Mouse (Mus musculus) adrenal gland, postnatal 36 days (tissue): ENCODE measurements around the gene Ccr2. TPM values are rescaled to one million over a fixed set of nuclear protein-coding genes. Genes with fewer than 3 reads are reported as not detected.
"Not testable (repeated sequence)": the region's sequence is repeated elsewhere in the genome, so short reads cannot be mapped to it uniquely, and the experiment has no call there.

Experiments
- DNase-seq, 2 experiments: peaks; one replicate each; pipeline ENCODE4 v3.0.0; 2021; ENCODE audit warnings: mixed read lengths in 1 of 2
- long read RNA-seq, 2 experiments: library from polyadenylated mRNA; stranded (forward); transcript quantifications; one replicate each; pipeline ENCODE4 v2.0.0; 2021; ENCODE audit warnings: borderline sequencing depth in 2 of 2
- total RNA-seq, 2 experiments: library from RNA; stranded (reverse); gene quantifications; 2 replicates each; pipeline ENCODE4 v1.2.3; 2021

Gene Ccr2
- 1 to 10 TPM; 1.7 to 2.1 TPM for total RNA-seq
- long read RNA-seq, experiment 1 = 0 reads
- long read RNA-seq, experiment 2, full-length matches to known transcripts = 1 of 1 reads
- long read RNA-seq, experiment 2, partial matches to known transcripts = 0 of 1 reads
- long read RNA-seq, experiment 2, other reads (novel, unspliced or antisense) = 0 of 1 reads

DNA sequence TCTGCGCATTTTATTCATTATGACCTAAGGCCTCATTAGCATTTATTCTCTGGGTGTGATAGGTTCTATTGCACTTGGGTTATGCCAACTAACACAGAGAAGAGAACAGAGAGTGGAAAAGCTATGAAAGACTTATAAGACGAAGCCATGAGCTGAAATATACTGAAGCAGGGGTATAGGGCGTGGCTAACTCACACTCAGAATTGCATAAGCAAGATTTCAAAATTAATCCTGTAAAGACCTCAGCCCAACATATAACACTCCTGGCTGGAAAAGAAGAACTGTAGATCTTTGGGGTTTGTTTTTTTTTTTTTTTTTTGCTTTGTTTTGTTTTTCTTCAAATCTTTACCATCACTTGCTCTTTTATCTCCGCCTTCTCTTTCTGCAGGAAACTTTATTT, at the start of gene Ccr2:
TSS of gene Ccr2 (plus strand) at position 228 of the 400 bp plus-strand sequence.
- DNase-seq = no peak

DNA sequence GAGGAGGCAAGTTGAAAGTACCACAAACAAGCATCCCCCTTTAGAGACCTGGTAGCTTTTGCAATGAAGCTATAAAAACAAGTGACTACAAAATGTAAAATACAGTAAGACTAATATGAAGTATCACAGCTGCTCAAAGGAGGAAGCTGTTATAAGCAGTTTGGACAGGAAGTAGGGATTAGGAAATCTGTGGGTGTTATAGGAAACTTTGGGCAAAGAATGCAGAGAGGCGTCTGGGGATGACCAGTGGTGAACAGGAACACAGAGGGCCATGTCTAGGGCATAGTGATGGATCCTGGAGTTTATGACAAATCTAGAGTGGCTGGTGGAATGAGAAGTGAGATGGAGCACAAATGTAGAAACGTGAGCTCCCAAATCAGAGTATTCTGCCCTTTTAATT, 48.2 kb upstream of the Ccr2 start:
- no peak for DNase-seq

DNA sequence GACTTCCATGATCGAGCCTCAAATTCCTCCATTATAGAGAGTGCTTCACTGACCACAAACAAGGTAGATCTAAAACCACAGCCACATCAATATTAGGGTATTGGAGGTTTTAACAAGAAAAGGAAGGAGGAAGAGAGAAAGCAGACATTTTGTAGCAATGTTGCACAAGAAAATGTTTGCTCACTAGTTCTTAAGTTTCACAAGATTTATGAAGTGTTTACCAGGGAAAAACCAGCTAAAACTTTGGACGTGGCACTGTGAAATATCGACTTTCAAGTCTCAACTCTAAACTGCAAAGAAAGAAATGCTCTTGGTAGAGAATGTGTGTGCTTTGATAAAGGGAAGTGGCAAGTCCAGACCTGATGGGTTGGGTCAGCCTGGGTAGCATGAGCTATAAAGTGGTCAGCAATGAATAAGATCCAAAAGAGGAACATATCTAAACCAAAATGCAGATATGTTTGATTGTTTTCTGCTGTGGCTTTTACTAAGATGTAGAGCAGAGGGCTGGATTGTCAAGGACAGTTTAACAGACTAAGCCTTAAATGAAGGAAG, 45.5 kb upstream of the Ccr2 start:
- DNase-seq = no peak

GRCm38 (mm10) chr9:124059660-124060352, 41.9 kb upstream of the Ccr2 start:
- DNase-seq = no peak

GRCm38 (mm10) chr9:124061474-124062432, 40.0 kb upstream of the Ccr2 start:
- not testable (repeated sequence) for DNase-seq

GRCm38 (mm10) chr9:124066572-124067103, 35.1 kb upstream of the Ccr2 start:
- no peak for DNase-seq

DNA sequence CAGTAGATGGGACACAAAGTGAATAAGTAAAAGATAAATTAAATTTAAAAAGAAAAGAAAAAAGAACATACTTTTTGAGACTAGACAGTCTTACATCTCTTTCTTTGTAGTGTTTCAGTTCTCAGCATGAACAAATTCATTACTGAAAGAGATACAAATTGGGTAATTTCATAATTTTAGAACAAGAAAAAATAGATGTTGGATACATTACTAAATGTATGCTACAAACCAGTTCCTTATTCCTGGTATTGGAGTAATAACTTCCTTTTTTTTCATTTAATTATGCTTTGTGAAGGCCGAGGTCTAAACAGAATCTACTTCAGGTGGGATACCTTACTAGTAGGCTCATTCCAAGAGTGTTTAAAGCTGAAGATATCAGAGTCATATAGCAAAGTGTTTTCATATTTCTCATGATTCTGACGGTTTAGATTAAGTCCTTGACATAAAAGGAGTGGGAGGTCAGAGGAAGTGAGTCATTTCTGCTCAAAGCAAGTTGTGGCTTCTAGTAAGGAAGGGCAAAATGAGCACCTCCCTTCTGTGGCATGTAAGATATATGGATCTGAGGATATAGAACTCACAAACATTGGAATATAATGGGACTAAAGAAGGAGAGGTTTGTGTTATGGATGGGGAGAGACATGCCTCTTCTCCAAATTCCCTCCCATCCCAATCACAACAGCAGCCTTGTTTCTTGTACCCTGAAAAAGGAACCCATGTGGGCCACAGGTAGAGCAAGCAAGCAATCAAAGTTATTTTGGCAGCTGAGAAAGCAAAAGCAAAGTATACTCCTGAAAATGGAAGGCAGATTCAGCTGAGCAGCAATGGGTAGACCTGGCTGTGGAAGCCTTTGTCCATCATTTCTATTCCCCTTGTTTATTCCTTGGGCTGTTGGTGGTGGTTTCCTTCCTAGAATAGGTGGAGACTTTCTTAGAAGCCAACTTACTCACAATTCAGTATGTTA, 33.4 kb upstream of the Ccr2 start:
- no peak for DNase-seq

GRCm38 (mm10) chr9:124071506-124071905, 30.2 kb upstream of the Ccr2 start:
- DNase-seq = no peak

DNA sequence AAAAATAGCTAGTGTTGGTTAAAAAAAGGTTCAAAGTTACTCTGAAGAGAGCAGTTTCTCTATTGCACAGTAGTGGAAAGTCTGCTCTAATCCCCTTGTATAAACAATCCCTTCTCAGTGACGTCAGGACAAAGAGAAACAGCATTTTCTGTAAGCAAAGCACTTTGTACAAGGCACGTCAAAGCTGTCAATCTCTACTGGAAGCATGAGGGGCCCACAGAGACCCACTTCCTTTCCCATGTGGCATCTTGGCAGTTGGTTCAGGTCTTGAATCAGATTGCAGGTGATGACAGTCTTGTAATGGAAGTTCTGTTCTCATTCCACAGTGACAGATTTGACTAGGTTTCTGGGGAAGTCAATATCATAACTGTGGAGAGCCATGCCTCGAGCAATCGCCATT, 21.9 kb upstream of the Ccr2 start:
- DNase-seq = no peak

GRCm38 (mm10) chr9:124080471-124080870, 21.3 kb upstream of the Ccr2 start:
- not testable (repeated sequence) for DNase-seq

GRCm38 (mm10) chr9:124090441-124090840, 11.3 kb upstream of the Ccr2 start:
- DNase-seq = no peak

- DNase-seq = no peak
Measured at GRCm38 (mm10) chr9:124099127-124099526, 2.6 kb upstream of the Ccr2 start.

DNA sequence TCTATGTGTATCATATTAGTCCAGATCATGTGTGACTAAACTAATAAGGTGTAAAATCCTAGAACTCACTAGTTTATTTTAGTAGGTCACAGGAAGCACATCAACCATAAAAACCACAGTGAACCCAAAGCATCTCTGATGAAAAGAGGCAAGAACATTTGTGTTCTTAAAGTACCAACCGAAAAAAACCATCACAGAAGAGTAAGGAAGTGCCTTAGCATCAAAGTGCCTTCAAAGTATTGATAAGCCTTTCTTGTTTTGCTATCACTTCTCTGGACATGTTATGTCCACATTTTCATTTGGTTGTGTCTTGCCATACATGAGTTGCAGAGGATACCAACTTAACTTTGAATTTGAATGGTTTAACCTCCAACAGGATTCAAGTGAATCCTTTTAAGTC, 1.4 kb upstream of the Ccr2 start:
- no peak for DNase-seq

DNA sequence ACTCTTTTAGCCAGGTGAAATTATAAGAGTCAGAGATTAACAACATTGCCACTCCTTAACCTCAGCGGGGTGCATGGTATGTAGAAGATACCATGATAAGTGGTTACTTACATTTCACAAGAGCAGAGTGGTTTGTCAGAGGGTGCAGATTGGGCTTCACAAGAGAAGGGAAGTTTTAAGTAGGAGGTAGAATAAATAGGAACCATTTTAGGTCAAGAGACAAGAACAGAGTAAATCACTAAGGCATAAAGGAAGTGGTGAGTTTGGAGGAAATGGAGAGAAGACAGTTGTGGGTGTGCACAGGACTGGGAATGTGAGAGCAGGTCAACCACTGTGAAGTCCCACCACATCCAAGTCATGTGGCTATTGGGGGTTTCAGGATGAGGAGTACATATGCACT, 1.4 kb downstream of the Ccr2 start:
- no peak for DNase-seq

- no peak for DNase-seq
Measured at GRCm38 (mm10) chr9:124105196-124105595, 3.4 kb downstream of the Ccr2 start.

DNA sequence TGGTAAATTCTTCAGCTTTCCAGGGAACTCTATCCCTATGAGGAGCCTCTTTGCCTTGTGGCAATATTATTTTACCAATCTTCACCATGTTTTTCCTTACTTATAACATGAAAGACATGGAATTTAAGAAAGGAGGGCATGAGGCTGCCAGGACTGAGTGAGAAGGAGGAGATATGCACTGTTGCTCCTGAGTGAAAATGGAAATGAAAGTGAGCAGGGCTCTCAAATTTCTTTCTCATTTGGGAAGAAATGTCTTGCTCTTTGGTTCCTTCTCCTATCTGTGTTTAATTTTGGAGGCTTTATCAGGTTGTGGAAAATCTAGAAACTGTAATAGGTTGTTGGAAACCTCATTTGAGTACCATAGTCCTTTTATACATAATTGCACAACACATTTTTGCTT, 5.5 kb downstream of the Ccr2 start:
- no peak for DNase-seq

DNA sequence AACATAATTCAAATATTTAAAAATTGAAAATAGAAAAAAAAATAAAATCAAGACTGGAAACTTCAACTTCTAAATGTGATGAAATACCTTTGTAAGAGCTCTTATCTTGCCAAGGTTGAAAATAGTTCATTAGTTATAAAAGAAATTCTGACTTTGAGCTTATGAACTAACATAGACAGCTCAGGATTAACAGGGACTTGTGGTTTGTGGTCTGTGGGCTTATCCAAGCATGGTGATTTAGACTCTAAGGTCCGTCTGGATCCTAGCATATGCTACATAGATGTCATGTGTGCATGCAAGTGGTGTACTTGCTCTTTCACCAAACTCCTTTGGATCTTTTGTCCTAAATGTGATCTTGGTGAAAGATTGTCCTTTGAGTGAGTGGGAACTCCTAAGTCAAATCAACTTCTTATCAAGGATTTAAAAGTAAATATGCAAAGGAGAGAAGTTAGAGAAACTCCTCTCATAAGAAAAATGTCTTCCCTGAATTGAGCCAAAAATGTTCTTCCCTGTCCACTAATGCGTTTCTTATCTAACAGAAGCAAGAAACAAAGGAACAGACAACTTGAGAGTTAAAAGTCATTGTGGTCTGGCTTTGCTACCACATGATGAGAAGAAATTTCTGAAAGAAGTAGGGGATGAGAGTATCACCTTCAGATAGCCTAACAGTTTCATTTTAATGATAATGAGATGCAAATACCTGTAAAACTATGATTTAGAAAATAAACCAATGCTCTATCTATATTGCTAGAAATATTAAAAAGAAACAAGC, 6.8 kb downstream of the Ccr2 start:
- DNase-seq = no peak

- DNase-seq = no peak
Measured at GRCm38 (mm10) chr9:124111997-124112396, 10.2 kb downstream of the Ccr2 start.

- DNase-seq = no peak
Measured at GRCm38 (mm10) chr9:124112591-124113239, 11.0 kb downstream of the Ccr2 start.

- DNase-seq = no peak
Measured at GRCm38 (mm10) chr9:124113777-124114176, 12.0 kb downstream of the Ccr2 start.
